Mouse (Mus musculus) ES-Bruce4 (cell line): ENCODE results near the gene Tlcd2.

Source experiments
- CTCF ChIP-seq: IDR thresholded peaks from one replicate; pipeline ENCODE4 v1.8.1; 2011; ENCODE audit warnings: low read depth, low read length
- POLR2A ChIP-seq: IDR thresholded peaks from one replicate; pipeline ENCODE4 v1.8.1; 2011; ENCODE audit warnings: low read length; ENCODE audit not compliant: insufficient read depth

GRCm38 (mm10) chr11:75509741-75510626 lies 48.5 kb downstream of the Tlcd2 start, which contains the start of gene Rilp:
- TF ChIP-seq POLR2A (no peak), CTCF (no peak)
